ENCODE assay signal across 17 mouse cellular contexts in the genomic region with DNA sequence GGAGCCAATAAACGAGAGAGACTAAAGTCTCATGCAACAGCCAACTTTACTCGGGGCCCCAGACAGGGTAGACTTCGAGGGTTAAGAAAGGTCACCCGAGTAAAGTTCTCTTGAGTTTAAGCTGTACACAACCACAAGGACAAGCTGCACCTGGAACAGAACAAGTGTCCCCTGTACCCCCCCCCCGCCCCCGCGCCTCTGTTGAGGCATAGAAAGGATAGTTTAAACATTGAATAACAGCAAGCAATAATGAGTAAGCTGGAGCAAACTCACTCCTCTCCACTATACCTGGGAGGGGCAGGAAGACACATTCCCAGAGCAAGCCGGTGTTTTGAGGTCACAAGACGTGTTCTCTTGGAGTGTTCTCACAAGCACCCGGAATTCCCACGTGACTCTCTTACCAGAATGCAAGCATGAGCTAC. TPM values are rescaled to one million over a fixed set of nuclear protein-coding genes. Genes with fewer than 3 reads are reported as not detected.
A peak's percentile ranks its signal among the peaks of the same experiment; 100 is the strongest.
DNase-seq lines count a peak whose midpoint lies in the region; ATAC-seq lines count a peak whose summit lies in the region.
"Had no signal": no experiment of that assay in that cellular context is flagged by ENCODE, and none has a peak within 500 bp of the region (broad histone marks: within the 10 kb centered on the region; RNA-seq: fewer than 3 reads in every experiment).

No protein-coding gene starts in this region.

- H3K27ac ChIP-seq in forebrain, embryonic 11.5 days (ENCODE audit: low read depth, low read length): no peak overlapping the region
- H3K27ac ChIP-seq: hindbrain, embryonic 15.5 days; limb, embryonic 10.5 days; lung, embryonic 15.5 days had no signal

- no peak for ATAC-seq in forebrain, embryonic 11.5 days (replicated peaks; ENCODE audit: low FRiP score)

- no peaks in the 10 kb centered on the region for H3K4me1 ChIP-seq in forebrain, embryonic 11.5 days (replicated peaks; ENCODE audit: control insufficient read depth, insufficient read depth, low read length)
- H3K4me1 ChIP-seq: hindbrain, embryonic 15.5 days; limb, embryonic 10.5 days; lung, embryonic 15.5 days had no signal

- WGBS in forebrain, embryonic 11.5 days: 91% methylated on average over 11 of the region's 11 CpGs

- H3K9ac ChIP-seq in forebrain, embryonic 11.5 days (ENCODE audit: low read length): no peak overlapping the region
- H3K9ac ChIP-seq: hindbrain, embryonic 15.5 days; lung, embryonic 15.5 days had no signal

- H3K27me3 ChIP-seq in forebrain, embryonic 11.5 days (ENCODE audit: control insufficient read depth, insufficient read depth, low read length): no peaks in the 10 kb centered on the region
- H3K27me3 ChIP-seq: hindbrain, embryonic 15.5 days; lung, embryonic 15.5 days had no signal

- peak; percentile 42 for DNase-seq in ZHBTc4 (ENCODE audit: low read depth, low spot score)
- peak; percentile 64 for DNase-seq in kidney, adult 18-20 months
- DNase-seq in kidney, postnatal 25 days: peak; percentile 62 to 83
- DNase-seq in lung, postnatal 14 days: peak; percentile 41
- DNase-seq in forebrain, embryonic 11.5 days (ENCODE audit: low spot score): no peak
- DNase-seq in gastrocnemius, postnatal 25 days: no peak
- no peak for DNase-seq in adrenal gland, adult 8-10 months
- DNase-seq: cerebellum, adult 11-12 months; cerebellum, postnatal 36 days; gastrocnemius, postnatal 14 days; thymus, postnatal 25 days had no signal

- no peak overlapping the region for H3K4me3 ChIP-seq in forebrain, embryonic 11.5 days (ENCODE audit: low read depth, low read length)
- H3K4me3 ChIP-seq: hindbrain, embryonic 15.5 days; limb, embryonic 10.5 days; lung, embryonic 15.5 days; myocyte had no signal

- no peaks in the 10 kb centered on the region for H3K36me3 ChIP-seq in forebrain, embryonic 11.5 days (ENCODE audit: control insufficient read depth, insufficient read depth, low read length)

- H3K4me2 ChIP-seq in forebrain, embryonic 11.5 days (ENCODE audit: low read depth, low read length, severe bottlenecking): no peak overlapping the region
- H3K4me2 ChIP-seq: heart, embryonic 11.5 days; hindbrain, embryonic 15.5 days; lung, embryonic 15.5 days; midbrain, embryonic 11.5 days had no signal

- H3K9me3 ChIP-seq in forebrain, embryonic 11.5 days (ENCODE audit: control insufficient read depth, low read length): no peaks in the 10 kb centered on the region
- H3K9me3 ChIP-seq: hindbrain, embryonic 15.5 days; limb, embryonic 10.5 days; lung, embryonic 15.5 days had no signal

RNA-seq across cellular contexts. Expression of gene Alg12, which starts 19.2 kb away (rescaled TPM):
- 10.8 and 13.5 TPM in 2 replicates for polyA plus RNA-seq in forebrain, embryonic 11.5 days (2014; fragmentation: Nextera tagmentation; extraction: Ambion mirVana)
- total RNA-seq in gastrocnemius, postnatal 25 days (2021): 1 to 10 TPM; 3.5 to 5.2 TPM
- 10 to 100 TPM; 19.3 to 22.3 (median 20.3) TPM for total RNA-seq in adrenal gland, adult 8-10 months (2022)

RNA-seq across cellular contexts. Expression of gene Creld2, which starts 19.5 kb away (rescaled TPM):
- 79.4 and 89.4 TPM in 2 replicates for polyA plus RNA-seq in forebrain, embryonic 11.5 days (2014; fragmentation: Nextera tagmentation; extraction: Ambion mirVana)
- 1 to 10 TPM; 9.8 to 9.9 TPM for total RNA-seq in gastrocnemius, postnatal 25 days (2021)
- total RNA-seq in adrenal gland, adult 8-10 months (2022): 10 to 100 TPM; 40.3 to 51.5 (median 49.2) TPM

RNA-seq across cellular contexts. Expression of gene Zbed4, which starts 48.5 kb away (rescaled TPM):
- 43.6 and 47.2 TPM in 2 replicates for polyA plus RNA-seq in forebrain, embryonic 11.5 days (2014; fragmentation: Nextera tagmentation; extraction: Ambion mirVana)
- total RNA-seq in gastrocnemius, postnatal 25 days (2021): 10 to 100 TPM in 1 of 2 experiments, 1 to 10 TPM in 1; 9.0 to 11.3 TPM
- total RNA-seq in adrenal gland, adult 8-10 months (2022): 1 to 10 TPM; 8.5 to 9.8 (median 9.3) TPM

Comparison
In these comparisons a context has a peak if more than half of its experiments do, and no peak if none do; other contexts are left out.
1. DNase-seq: peak in ZHBTc4 (single experiment), kidney, adult 18-20 months (single experiment), kidney, postnatal 25 days (2 of 2) and lung, postnatal 14 days (single experiment); none in forebrain, embryonic 11.5 days (single experiment), gastrocnemius, postnatal 25 days (single experiment) and adrenal gland, adult 8-10 months (single experiment).